Mouse (Mus musculus): ENCODE measurements around the gene Ruvbl1.
A peak's percentile ranks its signal among the peaks of the same experiment; 100 is the strongest.

Gene Ruvbl1

GRCm38 (mm10) chr6:88493712-88494111 lies 28.5 kb downstream of the Ruvbl1 start:
- no peak for DNase-seq (ENCODE audit: low spot score)

GRCm38 (mm10) chr6:88499481-88500404 lies 34.5 kb downstream of the Ruvbl1 start:
- DNase-seq (ENCODE audit: low spot score) = peak; percentile 47

- DNase-seq (ENCODE audit: low spot score) = peak; percentile 23
Observed at GRCm38 (mm10) chr6:88500405-88500767, 35.2 kb downstream of the Ruvbl1 start.

- DNase-seq (ENCODE audit: low spot score) = peak; percentile 66
Observed at GRCm38 (mm10) chr6:88502030-88502970, 37.1 kb downstream of the Ruvbl1 start.

- no peak for DNase-seq (ENCODE audit: low spot score)
Observed at GRCm38 (mm10) chr6:88503044-88503443, 37.8 kb downstream of the Ruvbl1 start.

- DNase-seq (ENCODE audit: low spot score) = no peak
Observed at GRCm38 (mm10) chr6:88513984-88514383, 48.8 kb downstream of the Ruvbl1 start.

GRCm38 (mm10) chr6:88514546-88514945 lies 49.3 kb downstream of the Ruvbl1 start:
- DNase-seq (ENCODE audit: low spot score) = no peak

- DNase-seq (ENCODE audit: low spot score) = no peak
Observed at GRCm38 (mm10) chr6:88515971-88516370, 50.8 kb downstream of the Ruvbl1 start.

GRCm38 (mm10) chr6:88516667-88517066 lies 51.5 kb downstream of the Ruvbl1 start:
- no peak for DNase-seq (ENCODE audit: low spot score)

- no peak for DNase-seq (ENCODE audit: low spot score)
Observed at GRCm38 (mm10) chr6:88517701-88518403, 52.6 kb downstream of the Ruvbl1 start.

GRCm38 (mm10) chr6:88518404-88519263 lies 53.4 kb downstream of the Ruvbl1 start, which contains the start of gene Sec61a1:
TSS of gene Sec61a1 (minus strand) at chr6:88518905.
- peak; percentile 92 for DNase-seq (ENCODE audit: low spot score)

GRCm38 (mm10) chr6:88521821-88522220 lies 56.6 kb downstream of the Ruvbl1 start:
- no peak for DNase-seq (ENCODE audit: low spot score)

- no peak for DNase-seq (ENCODE audit: low spot score)
Observed at GRCm38 (mm10) chr6:88522606-88523005, 57.4 kb downstream of the Ruvbl1 start.

- DNase-seq (ENCODE audit: low spot score) = no peak
Observed at GRCm38 (mm10) chr6:88523043-88523442, 57.8 kb downstream of the Ruvbl1 start.

GRCm38 (mm10) chr6:88523451-88523850 lies 58.2 kb downstream of the Ruvbl1 start:
- no peak for DNase-seq (ENCODE audit: low spot score)

GRCm38 (mm10) chr6:88524056-88524455 lies 58.8 kb downstream of the Ruvbl1 start:
- DNase-seq (ENCODE audit: low spot score) = no peak

GRCm38 (mm10) chr6:88530306-88530705 lies 65.1 kb downstream of the Ruvbl1 start:
- no peak for DNase-seq (ENCODE audit: low spot score)

GRCm38 (mm10) chr6:88540093-88540755 lies 75.0 kb downstream of the Ruvbl1 start:
- no peak for DNase-seq (ENCODE audit: low spot score)

GRCm38 (mm10) chr6:88544241-88544640 lies 79.0 kb downstream of the Ruvbl1 start:
- DNase-seq (ENCODE audit: low spot score) = no peak

GRCm38 (mm10) chr6:88544644-88545396 lies 79.6 kb downstream of the Ruvbl1 start:
- DNase-seq (ENCODE audit: low spot score) = peak; percentile 21
